Mouse (Mus musculus) bone marrow macrophage, adult 2 months (primary cell): Measurements from ENCODE around the gene Spsb1. TPM values are rescaled to one million over a fixed set of nuclear protein-coding genes. Genes with fewer than 3 reads are reported as not detected.

ENCODE experiments used
- H3K27ac ChIP-seq: 2 replicates; pipeline ENCODE4 v1.5.1; 2012; ENCODE audit warnings: low read depth, low read length; ENCODE audit not compliant: insufficient read depth
- H3K4me1 ChIP-seq: 2 replicates; pipeline ENCODE4 v1.6.1; 2012; ENCODE audit warnings: low read length; ENCODE audit not compliant: control insufficient read depth, insufficient read depth
- H3K4me3 ChIP-seq: 2 replicates; pipeline ENCODE4 v1.5.1; 2012; ENCODE audit warnings: mild to moderate bottlenecking, low read length, moderate library complexity; ENCODE audit not compliant: insufficient read depth
- CTCF ChIP-seq: IDR thresholded peaks from 2 replicates; pipeline ENCODE4 v1.5.1; 2012; ENCODE audit warnings: low read depth, mild to moderate bottlenecking, low read length, moderate library complexity
- POLR2A ChIP-seq: IDR thresholded peaks from 2 replicates; pipeline ENCODE4 v1.6.1; 2012; ENCODE audit warnings: mild to moderate bottlenecking, low read depth, low read length, borderline replicate concordance
- polyA plus RNA-seq: library from polyadenylated mRNA; stranded (reverse); fragments of >200 nt; gene quantifications from 2 replicates; pipeline ENCODE4 v1.2.4, GENCODE M21; 2012; ENCODE audit not compliant: missing spikeins, insufficient read depth, insufficient read length

The Spsb1 gene
- polyA plus RNA-seq, 1 experiment: 1.2 TPM

GRCm38 (mm10) chr4:149923014-149923413, 31.8 kb downstream of the Spsb1 start:
- TF ChIP-seq CTCF: no peak
- no peak for TF ChIP-seq POLR2A
- Histone ChIP-seq H3K4me1 (no peaks in the 10 kb centered on the region), H3K4me3 (no peak overlapping the region), H3K27ac (no peak overlapping the region)

- Histone ChIP-seq H3K4me3 (no peak overlapping the region), H3K27ac (no peak overlapping the region), H3K4me1 (no peaks in the 10 kb centered on the region)
- TF ChIP-seq CTCF (no peak), POLR2A (no peak)
Observed at GRCm38 (mm10) chr4:149922121-149922718, 32.6 kb downstream of the Spsb1 start.

- Histone ChIP-seq H3K4me3 (no peak overlapping the region), H3K4me1 (no peaks in the 10 kb centered on the region), H3K27ac (no peak overlapping the region)
- TF ChIP-seq CTCF: no peak
- TF ChIP-seq POLR2A: no peak
Observed at GRCm38 (mm10) chr4:149920886-149921285, 34.0 kb downstream of the Spsb1 start.

GRCm38 (mm10) chr4:149918455-149919070, 36.3 kb downstream of the Spsb1 start:
- no peak overlapping the region for H3K27ac ChIP-seq
- H3K4me3 ChIP-seq: no peak overlapping the region
- H3K4me1 ChIP-seq: no peaks in the 10 kb centered on the region
- TF ChIP-seq POLR2A (no peak), CTCF (no peak)

- Histone ChIP-seq H3K4me3 (no peak overlapping the region), H3K4me1 (no peaks in the 10 kb centered on the region), H3K27ac (no peak overlapping the region)
- TF ChIP-seq CTCF: no peak
- TF ChIP-seq POLR2A: no peak
Observed at GRCm38 (mm10) chr4:149916831-149917230, 38.0 kb downstream of the Spsb1 start.

GRCm38 (mm10) chr4:149913709-149914370, 41.0 kb downstream of the Spsb1 start:
- Histone ChIP-seq H3K4me3 (no peak overlapping the region), H3K4me1 (no peaks in the 10 kb centered on the region), H3K27ac (no peak overlapping the region)
- TF ChIP-seq POLR2A (no peak), CTCF (no peak)

GRCm38 (mm10) chr4:149912451-149912850, 42.4 kb downstream of the Spsb1 start:
- TF ChIP-seq CTCF: no peak
- TF ChIP-seq POLR2A: no peak
- Histone ChIP-seq H3K27ac (no peak overlapping the region), H3K4me1 (no peaks in the 10 kb centered on the region), H3K4me3 (no peak overlapping the region)

GRCm38 (mm10) chr4:149910558-149910957, 44.3 kb downstream of the Spsb1 start:
- no peak overlapping the region for H3K4me3 ChIP-seq
- no peaks in the 10 kb centered on the region for H3K4me1 ChIP-seq
- TF ChIP-seq POLR2A (no peak), CTCF (no peak)
- no peak overlapping the region for H3K27ac ChIP-seq

- H3K27ac ChIP-seq: no peak overlapping the region
- H3K4me1 ChIP-seq: no peaks in the 10 kb centered on the region
- no peak for TF ChIP-seq CTCF
- no peak for TF ChIP-seq POLR2A
- no peak overlapping the region for H3K4me3 ChIP-seq
Observed at GRCm38 (mm10) chr4:149909551-149909950, 45.3 kb downstream of the Spsb1 start.

- TF ChIP-seq POLR2A (no peak), CTCF (no peak)
- H3K4me3 ChIP-seq: no peak overlapping the region
- no peak overlapping the region for H3K27ac ChIP-seq
- H3K4me1 ChIP-seq: no peaks in the 10 kb centered on the region
Observed at GRCm38 (mm10) chr4:149908923-149909322, 45.9 kb downstream of the Spsb1 start.
